In the genomic region with DNA sequence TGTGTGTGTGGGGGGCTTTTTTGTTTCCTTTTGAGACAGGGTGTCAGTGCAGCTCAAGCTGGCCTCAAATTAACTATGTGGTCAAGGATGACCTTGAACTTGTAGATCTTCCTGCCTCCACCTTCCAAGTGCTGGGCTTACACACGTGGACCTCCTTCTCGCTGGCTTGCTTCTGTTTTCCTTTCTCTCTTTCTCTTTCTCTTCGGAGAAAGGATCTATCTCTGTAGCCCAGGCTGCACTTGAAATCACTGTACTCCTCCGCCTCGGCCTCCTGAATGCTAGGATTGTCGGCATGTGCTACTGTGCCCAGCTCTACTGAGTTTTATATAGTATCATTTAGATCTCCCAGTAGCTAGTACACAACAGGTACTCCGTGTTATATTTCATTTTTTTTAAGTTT, we compare ENCODE assay signal across 9 mouse cellular contexts. TPM values are rescaled to one million over a fixed set of nuclear protein-coding genes. Genes with fewer than 3 reads are reported as not detected.
DNase-seq lines count a peak whose midpoint lies in the region; ATAC-seq and TF ChIP-seq lines count a peak whose summit lies in the region.
"Had no signal": no experiment of that assay in that cellular context is flagged by ENCODE, and none has a peak within 500 bp of the region (broad histone marks: within the 10 kb centered on the region; RNA-seq: fewer than 3 reads in every experiment).

No protein-coding gene starts in this region.

- no peak overlapping the region for H3ac ChIP-seq in myocyte (ENCODE audit: control insufficient read depth, insufficient read length)

- DNase-seq in kidney, adult 9 months, result no peak
- DNase-seq in hindbrain, postnatal 0 days (ENCODE audit: low spot score), result no peak
- DNase-seq in frontal cortex, postnatal 25 days (ENCODE audit: low spot score in 2 of 2), result no peak
- DNase-seq in thymus, postnatal 36 days, result no peak
- DNase-seq: kidney, postnatal 36 days had no signal

- H3K4me2 ChIP-seq in kidney, embryonic 16.5 days (replicated peaks; ENCODE audit: low read depth, low read length), result no peak overlapping the region
- H3K4me2 ChIP-seq in hindbrain, postnatal 0 days (ENCODE audit: low read depth, low read length), result peak overlapping the region; percentile 86
- peak overlapping the region; percentile 99 for H3K4me2 ChIP-seq in myocyte (ENCODE audit: low read depth)

- H3K9ac ChIP-seq in kidney, embryonic 16.5 days (replicated peaks; ENCODE audit: low read length), result no peak overlapping the region
- H3K9ac ChIP-seq in hindbrain, postnatal 0 days (replicated peaks; ENCODE audit: low read length), result no peak overlapping the region

- no peak for TF ChIP-seq CTCF in bone marrow macrophage, adult 2 months (IDR thresholded peaks at IDR 0.05; ENCODE audit: low read depth, low read length)
- TF ChIP-seq CTCF in hindbrain, postnatal 0 days (IDR thresholded peaks at IDR 0.05; ENCODE audit: low read depth), result no peak

- 0 out of 2 replicates have a peak, but pooled peaks cover 7% of the 10 kb centered on the region for H3K4me1 ChIP-seq in kidney, embryonic 16.5 days (ENCODE audit: insufficient read depth, low read length)
- peaks cover 15% of the 10 kb centered on the region for H3K4me1 ChIP-seq in bone marrow macrophage, adult 2 months (ENCODE audit: control insufficient read depth, insufficient read depth, low read length)
- H3K4me1 ChIP-seq in hindbrain, postnatal 0 days (ENCODE audit: insufficient read depth, low read length), result peaks cover 3% of the 10 kb centered on the region; the same call in 1 of the 2 replicates

- H3K36me3 ChIP-seq in kidney, embryonic 16.5 days (ENCODE audit: insufficient read depth, low read length), result no peaks in the 10 kb centered on the region
- peaks cover 3% of the 10 kb centered on the region; the same call in 1 of the 2 replicates for H3K36me3 ChIP-seq in hindbrain, postnatal 0 days (ENCODE audit: insufficient read depth, low read length)
- no peaks in the 10 kb centered on the region for H3K36me3 ChIP-seq in myocyte (ENCODE audit: control insufficient read depth, insufficient read depth)

- no peaks in the 10 kb centered on the region for H3K9me3 ChIP-seq in kidney, embryonic 16.5 days (ENCODE audit: low read length)
- H3K9me3 ChIP-seq in hindbrain, postnatal 0 days (ENCODE audit: low read length), result no peaks in the 10 kb centered on the region

- no peak overlapping the region for H3K27ac ChIP-seq in kidney, embryonic 16.5 days (ENCODE audit: low read length)
- no peak overlapping the region for H3K27ac ChIP-seq in bone marrow macrophage, adult 2 months (ENCODE audit: insufficient read depth, low read depth, low read length)
- H3K27ac ChIP-seq in hindbrain, postnatal 0 days, result no peak overlapping the region

- no peak for TF ChIP-seq POLR2A in bone marrow macrophage, adult 2 months (IDR thresholded peaks at IDR 0.05; ENCODE audit: borderline replicate concordance, low read depth, low read length)
- TF ChIP-seq POLR2A in myocyte (IDR thresholded peaks at IDR 0.05; ENCODE audit: insufficient read length, low read depth), result no peak

- H3K4me3 ChIP-seq in kidney, embryonic 16.5 days (ENCODE audit: low read length), result 0 out of 2 replicates have a peak overlapping the region, but pooled peaks have one; percentile 8
- peak overlapping the region; percentile 33 for H3K4me3 ChIP-seq in bone marrow macrophage, adult 2 months (ENCODE audit: insufficient read depth, low read length)
- H3K4me3 ChIP-seq in hindbrain, postnatal 0 days (ENCODE audit: low read length), result peak overlapping the region; percentile 84
- peak overlapping the region; percentile 41 for H3K4me3 ChIP-seq in myocyte

- no peaks in the 10 kb centered on the region for H3K79me2 ChIP-seq in myocyte (ENCODE audit: control insufficient read depth, insufficient read depth)

- WGBS in kidney, embryonic 16.5 days, result 28% methylated on average over 7 of the region's 7 CpGs
- 12% methylated on average over 7 of the region's 7 CpGs for WGBS in hindbrain, postnatal 0 days

- ATAC-seq in kidney, embryonic 16.5 days (ENCODE audit: low FRiP score, low TSS enrichment), result no peak
- no peak for ATAC-seq in hindbrain, postnatal 0 days
- no peak for ATAC-seq in cerebellum, adult (ENCODE audit: insufficient number of reproducible peaks, low FRiP score, low TSS enrichment)

- H3K27me3 ChIP-seq in kidney, embryonic 16.5 days (ENCODE audit: insufficient read depth, low read length), result peaks cover 7% of the 10 kb centered on the region; the same call in 1 of the 2 replicates
- H3K27me3 ChIP-seq in hindbrain, postnatal 0 days (ENCODE audit: insufficient read depth, low read length), result no peaks in the 10 kb centered on the region
- H3K27me3 ChIP-seq in myocyte (ENCODE audit: control insufficient read depth, insufficient read depth, insufficient read length), result no peaks in the 10 kb centered on the region

TF ChIP-seq in myocyte, 11 proteins besides CTCF, POLR2A, EP300 and RAD21:
- TF ChIP-seq REST (IDR thresholded peaks at IDR 0.05; ENCODE audit: insufficient read depth, insufficient read length) (no peak), CEBPB (IDR thresholded peaks at IDR 0.05; ENCODE audit: insufficient read depth, poor library complexity, severe bottlenecking) (no peak), MYOD1 (IDR thresholded peaks at IDR 0.05; ENCODE audit: control insufficient read depth in 1 of 3, insufficient read length in 2 of 3, low read depth in 2 of 3) (no peak), E2F4 (IDR thresholded peaks at IDR 0.05; ENCODE audit: insufficient read depth) (no peak), TCF12 (IDR thresholded peaks at IDR 0.05; ENCODE audit: insufficient read depth, poor library complexity, severe bottlenecking) (no peak), POLR2AphosphoS2 (IDR thresholded peaks at IDR 0.05; ENCODE audit: insufficient read length, low read depth) (no peak)

RNA-seq across cellular contexts. Expression of a gene that starts 1.5 kb away (rescaled TPM):
- 7.6 and 17.7 TPM in 2 replicates for polyA plus RNA-seq in kidney, embryonic 16.5 days (2015; fragmentation: Nextera tagmentation; extraction: Ambion mirVana)
- 6.2 and 8.5 TPM in 2 replicates for polyA plus RNA-seq in bone marrow macrophage, adult 2 months (2012; ENCODE audit: insufficient read depth, insufficient read length, missing spikeins)
- 57.9 and 64.1 TPM in 2 replicates for total RNA-seq in hindbrain, postnatal 0 days (2014; rRNA removed)
- polyA plus RNA-seq in hindbrain, postnatal 0 days (2015; fragmentation: Nextera tagmentation; extraction: Ambion mirVana), result 32.8 and 37.6 TPM in 2 replicates
- 11.1 TPM for polyA plus RNA-seq in myocyte (2012; fragmentation: generic; extraction: Trizol)

RNA-seq across cellular contexts. Expression of a gene that starts 13.4 kb away (rescaled TPM):
- polyA plus RNA-seq in kidney, embryonic 16.5 days (2015; fragmentation: Nextera tagmentation; extraction: Ambion mirVana), result 3,284 and 3,391 TPM in 2 replicates
- polyA plus RNA-seq in bone marrow macrophage, adult 2 months (2012; ENCODE audit: insufficient read depth, insufficient read length, missing spikeins), result 902 and 1,063 TPM in 2 replicates
- 1,525 and 1,633 TPM in 2 replicates for total RNA-seq in hindbrain, postnatal 0 days (2014; rRNA removed)
- polyA plus RNA-seq in hindbrain, postnatal 0 days (2015; fragmentation: Nextera tagmentation; extraction: Ambion mirVana), result 4,229 and 4,277 TPM in 2 replicates
- 2,028 TPM for polyA plus RNA-seq in myocyte (2012; fragmentation: generic; extraction: Trizol)

RNA-seq across cellular contexts. Expression of a gene that starts 36.7 kb away (rescaled TPM):
- polyA plus RNA-seq in kidney, embryonic 16.5 days (2015; fragmentation: Nextera tagmentation; extraction: Ambion mirVana), result 4.6 and 6.6 TPM in 2 replicates
- 107 and 114 TPM in 2 replicates for polyA plus RNA-seq in bone marrow macrophage, adult 2 months (2012; ENCODE audit: insufficient read depth, insufficient read length, missing spikeins)
- total RNA-seq in hindbrain, postnatal 0 days (2014; rRNA removed), result 46.2 and 51.0 TPM in 2 replicates
- polyA plus RNA-seq in hindbrain, postnatal 0 days (2015; fragmentation: Nextera tagmentation; extraction: Ambion mirVana), result 24.4 and 24.9 TPM in 2 replicates
- polyA plus RNA-seq in myocyte (2012; fragmentation: generic; extraction: Trizol), result 5.4 TPM

Comparison
In these comparisons a context has a peak if more than half of its experiments do, and no peak if none do; other contexts are left out.
1. H3K4me3 ChIP-seq: peak in every context shown above with its lines; median percentile 84 in hindbrain, postnatal 0 days; 41 in myocyte; 33 in bone marrow macrophage, adult 2 months; 8 in kidney, embryonic 16.5 days.